Mouse (Mus musculus) bone marrow macrophage, adult 2 months (primary cell): ENCODE results near the gene Bach2. TPM values are rescaled to one million over a fixed set of nuclear protein-coding genes. Genes with fewer than 3 reads are reported as not detected.

Experiments used
- H3K27ac ChIP-seq: 2 replicates; pipeline ENCODE4 v1.5.1; 2012; ENCODE audit warnings: low read depth, low read length; ENCODE audit not compliant: insufficient read depth
- H3K4me1 ChIP-seq: 2 replicates; pipeline ENCODE4 v1.6.1; 2012; ENCODE audit warnings: low read length; ENCODE audit not compliant: control insufficient read depth, insufficient read depth
- H3K4me3 ChIP-seq: 2 replicates; pipeline ENCODE4 v1.5.1; 2012; ENCODE audit warnings: mild to moderate bottlenecking, low read length, moderate library complexity; ENCODE audit not compliant: insufficient read depth
- CTCF ChIP-seq: IDR thresholded peaks from 2 replicates; pipeline ENCODE4 v1.5.1; 2012; ENCODE audit warnings: low read depth, mild to moderate bottlenecking, low read length, moderate library complexity
- POLR2A ChIP-seq: IDR thresholded peaks from 2 replicates; pipeline ENCODE4 v1.6.1; 2012; ENCODE audit warnings: mild to moderate bottlenecking, low read depth, low read length, borderline replicate concordance
- polyA plus RNA-seq: library from polyadenylated mRNA; stranded (reverse); fragments of >200 nt; gene quantifications from 2 replicates; pipeline ENCODE4 v1.2.4, GENCODE M21; 2012; ENCODE audit not compliant: missing spikeins, insufficient read depth, insufficient read length

The Bach2 gene
- polyA plus RNA-seq, 1 experiment = 1.4 TPM

DNA sequence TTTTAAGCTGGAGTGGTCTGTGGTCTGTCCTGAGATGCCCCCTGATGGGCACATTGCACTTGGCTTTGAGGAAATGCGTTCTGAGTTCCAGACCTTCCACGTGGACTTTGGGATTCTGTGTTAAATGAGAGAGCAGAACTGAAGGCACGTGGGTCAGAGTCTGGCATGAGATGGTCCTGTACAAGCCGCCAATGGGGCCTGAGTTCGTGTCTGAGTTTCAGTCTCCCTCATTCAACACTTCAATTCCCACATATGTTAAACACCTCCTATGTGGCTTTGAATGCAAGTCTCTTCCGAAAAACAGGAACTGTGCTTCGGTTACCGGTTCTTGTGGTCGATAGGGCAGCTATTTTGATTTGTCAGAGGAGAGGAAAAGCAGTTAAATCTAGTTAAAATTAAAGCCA is 10.4 kb downstream of the Bach2 start:
- H3K4me3 ChIP-seq = 0 out of 2 replicates have a peak overlapping the region, but pooled peaks have one; percentile 6
- no peak for TF ChIP-seq POLR2A
- no peak for TF ChIP-seq CTCF
- no peak overlapping the region for H3K27ac ChIP-seq
- peaks cover 10% of the 10 kb centered on the region for H3K4me1 ChIP-seq

DNA sequence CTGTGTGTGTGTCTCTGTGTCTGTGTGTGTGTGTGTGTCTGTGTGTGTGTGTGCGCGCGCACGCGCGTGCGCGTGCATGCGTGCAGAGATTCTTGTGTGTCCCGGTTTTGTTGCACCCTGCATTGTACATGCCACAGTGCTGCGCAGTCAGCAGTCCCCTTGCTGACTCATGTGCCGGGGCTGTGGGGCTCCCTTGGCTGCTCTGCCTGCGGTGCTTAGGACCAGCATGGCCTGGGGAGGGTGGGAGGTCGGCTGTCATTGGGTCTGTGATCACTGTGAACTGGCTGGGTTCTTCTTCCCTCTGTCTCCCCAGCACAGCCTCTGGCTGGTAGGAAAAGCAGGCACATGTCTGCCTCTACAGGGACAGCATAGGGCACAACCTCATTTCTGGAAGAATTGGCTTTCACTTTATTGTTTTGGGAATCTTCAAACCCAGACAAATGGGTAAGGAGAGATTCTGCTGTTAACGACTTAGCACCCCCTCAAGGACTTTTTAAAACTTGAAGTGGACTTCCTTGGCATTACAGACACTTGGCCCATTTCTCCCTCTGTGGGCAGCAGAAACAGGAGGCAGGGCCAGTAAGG is 11.2 kb downstream of the Bach2 start:
- TF ChIP-seq POLR2A = no peak
- no peak for TF ChIP-seq CTCF
- peaks cover 10% of the 10 kb centered on the region for H3K4me1 ChIP-seq
- H3K4me3 ChIP-seq = peak overlapping the region; percentile 59
- H3K27ac ChIP-seq = peak overlapping the region; percentile 84

DNA sequence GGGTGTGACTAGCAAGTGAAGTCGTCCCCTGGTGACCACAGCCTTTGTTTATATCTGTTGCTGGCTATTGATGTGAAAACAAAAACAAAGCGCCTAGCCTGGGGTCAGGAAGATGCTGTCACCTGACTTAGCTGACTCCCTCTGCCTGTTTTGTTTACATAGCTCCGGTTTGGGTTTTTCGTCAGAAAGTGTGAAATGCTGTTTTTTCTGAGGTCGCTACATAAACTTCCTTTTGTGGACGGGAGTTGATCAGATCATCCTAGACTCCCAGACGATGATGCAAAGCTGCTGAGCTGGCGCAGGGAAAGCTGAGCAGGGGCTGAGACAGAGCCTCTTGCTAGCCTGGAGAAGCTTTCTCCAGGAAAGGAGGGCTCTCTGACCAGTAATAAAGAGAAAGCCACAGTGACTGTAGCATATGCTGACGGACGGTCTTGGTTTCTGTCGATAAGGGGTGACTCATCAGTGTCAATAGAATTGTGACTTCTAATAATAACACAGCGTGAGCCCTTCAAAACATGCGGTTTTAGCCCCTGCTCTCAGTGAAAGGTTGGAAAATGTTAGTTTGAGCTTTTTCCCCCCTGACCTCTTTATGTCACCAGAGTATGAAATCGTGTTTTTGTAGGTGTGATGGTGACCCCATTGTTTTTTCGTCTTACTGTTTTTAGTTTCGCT is 11.9 kb downstream of the Bach2 start:
- peaks cover 10% of the 10 kb centered on the region for H3K4me1 ChIP-seq
- TF ChIP-seq CTCF = no peak
- no peak for TF ChIP-seq POLR2A

DNA sequence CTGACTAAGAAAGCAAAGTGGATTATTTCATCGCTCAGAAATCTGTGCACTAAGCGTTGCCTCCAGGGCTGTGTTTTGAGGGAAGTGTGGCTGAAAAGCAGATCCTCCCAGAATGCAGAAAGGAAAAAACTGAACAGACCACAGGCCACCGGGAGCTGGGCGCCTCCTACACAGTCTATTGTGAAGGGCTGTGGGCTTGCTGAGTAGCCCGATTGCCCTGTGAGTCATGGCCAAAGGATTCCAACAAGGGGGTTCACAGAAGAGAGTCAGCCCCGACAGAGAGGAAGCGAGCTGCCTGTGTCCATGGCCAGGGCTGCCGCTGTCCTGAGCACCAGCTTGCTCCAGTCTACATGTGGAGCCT is 12.4 kb downstream of the Bach2 start:
- H3K4me3 ChIP-seq = peak overlapping the region; percentile 59

More for the DNA sequence above, 11.9 kb downstream of the Bach2 start:
- H3K4me3 ChIP-seq = peak overlapping the region; percentile 59
- peak overlapping the region; percentile 84 for H3K27ac ChIP-seq

DNA sequence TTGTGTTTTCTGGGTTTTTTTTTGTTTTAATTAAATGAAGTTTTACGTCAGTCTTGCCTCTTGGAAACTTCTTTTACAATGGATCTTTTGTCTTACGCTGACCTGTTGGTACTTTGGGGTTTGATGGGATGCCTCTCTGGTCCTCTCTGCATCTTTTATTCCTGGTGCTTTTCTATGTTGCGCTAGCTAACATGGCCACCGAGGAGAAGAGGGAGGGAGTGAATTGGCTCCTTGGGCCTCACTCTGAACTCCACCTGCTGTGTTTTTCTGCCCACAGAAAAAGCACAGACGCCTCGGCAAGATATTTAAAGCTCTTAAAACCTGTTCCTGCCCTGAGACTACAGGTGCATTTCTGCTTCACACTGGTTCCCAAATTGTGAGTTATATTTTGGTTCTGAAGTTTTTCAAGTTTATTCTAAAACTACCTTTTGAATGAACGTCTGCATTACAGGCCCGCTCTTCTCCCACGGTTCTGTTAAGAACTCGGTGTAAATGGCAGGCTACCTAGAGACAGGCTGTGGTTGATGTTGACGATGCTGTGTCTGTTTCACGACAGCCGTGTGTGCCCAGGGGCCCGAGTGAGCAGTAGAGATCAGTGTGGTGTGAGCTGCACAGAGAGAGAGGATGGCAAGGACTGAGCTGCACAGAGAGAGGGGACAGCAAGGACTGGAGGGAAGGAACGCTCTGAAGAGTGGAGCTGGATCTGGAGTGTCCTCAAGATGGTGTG is 13.5 kb downstream of the Bach2 start:
- no peak overlapping the region for H3K4me3 ChIP-seq
- TF ChIP-seq POLR2A (no peak), CTCF (no peak)
- no peak overlapping the region for H3K27ac ChIP-seq
- H3K4me1 ChIP-seq = peaks cover 10% of the 10 kb centered on the region

More for the DNA sequence above, 12.4 kb downstream of the Bach2 start:
- H3K4me1 ChIP-seq = peaks cover 10% of the 10 kb centered on the region
- TF ChIP-seq POLR2A (0 out of 2 replicates have a peak, but pooled peaks have one; percentile 10), CTCF (no peak)
- H3K27ac ChIP-seq = peak overlapping the region; percentile 84

DNA sequence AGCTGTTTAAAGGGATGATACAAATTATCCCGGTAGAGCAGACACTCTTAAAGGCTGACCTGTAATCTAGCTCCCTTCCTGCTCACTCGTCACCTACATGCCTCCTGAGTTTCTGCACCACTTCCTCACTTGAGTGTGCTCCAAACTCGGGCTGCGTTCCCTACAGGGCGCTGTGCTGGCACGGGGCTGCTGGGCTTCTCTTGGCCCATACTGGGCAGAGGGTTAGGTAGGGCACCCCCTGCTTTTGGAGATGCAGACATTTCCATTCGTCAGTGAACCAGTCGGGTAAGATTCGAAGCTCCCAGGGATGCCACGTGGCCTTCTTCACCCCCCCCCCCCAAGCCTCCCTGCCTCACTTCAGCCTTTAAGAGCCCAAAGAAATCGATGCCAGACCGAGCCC is 19.1 kb downstream of the Bach2 start:
- H3K4me3 ChIP-seq = no peak overlapping the region
- H3K4me1 ChIP-seq = no peaks in the 10 kb centered on the region
- TF ChIP-seq POLR2A = no peak
- no peak for TF ChIP-seq CTCF
- no peak overlapping the region for H3K27ac ChIP-seq

DNA sequence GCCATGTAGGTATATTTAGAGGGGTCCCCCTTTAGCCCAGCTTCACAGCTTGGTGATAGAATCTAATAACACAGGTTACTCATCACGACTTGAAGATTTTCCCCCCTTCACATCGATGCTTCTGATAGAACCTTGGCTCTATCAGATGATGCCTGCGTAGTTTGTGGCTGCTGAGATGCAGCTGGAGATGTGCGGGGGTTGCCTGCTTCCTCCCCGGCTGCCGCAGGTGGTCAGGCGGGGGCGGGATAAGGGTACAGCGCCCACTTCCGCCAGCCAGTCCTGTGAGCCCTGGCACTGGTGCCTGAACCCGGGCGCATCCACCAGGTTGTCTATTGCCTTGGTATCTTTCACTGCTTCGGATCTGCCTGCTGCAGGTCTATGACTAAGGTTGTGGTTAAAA is 19.5 kb downstream of the Bach2 start:
- TF ChIP-seq POLR2A = no peak
- no peak for TF ChIP-seq CTCF
- Histone ChIP-seq H3K27ac (no peak overlapping the region), H3K4me3 (no peak overlapping the region), H3K4me1 (no peaks in the 10 kb centered on the region)

DNA sequence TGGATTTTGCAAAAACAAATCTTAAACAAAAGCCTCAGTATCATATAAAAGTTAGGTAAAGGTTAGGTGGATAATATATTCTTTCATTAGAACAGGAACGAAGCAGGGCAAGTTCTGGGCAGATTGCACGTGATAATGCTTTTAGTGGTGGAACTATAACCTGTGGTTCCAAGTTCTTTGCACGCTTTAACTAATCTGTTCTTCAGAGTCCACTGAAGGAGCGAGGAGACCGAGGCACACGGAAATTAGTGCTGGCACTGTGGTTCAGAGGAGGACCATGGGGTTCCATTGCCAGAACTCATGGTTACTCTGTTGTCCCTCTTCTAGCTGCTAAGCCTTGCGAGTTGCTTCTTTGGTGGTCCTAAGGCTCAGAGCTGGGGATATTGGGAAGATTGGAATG is 20.0 kb downstream of the Bach2 start:
- no peaks in the 10 kb centered on the region for H3K4me1 ChIP-seq
- no peak overlapping the region for H3K4me3 ChIP-seq
- no peak overlapping the region for H3K27ac ChIP-seq
- TF ChIP-seq CTCF (no peak), POLR2A (no peak)

DNA sequence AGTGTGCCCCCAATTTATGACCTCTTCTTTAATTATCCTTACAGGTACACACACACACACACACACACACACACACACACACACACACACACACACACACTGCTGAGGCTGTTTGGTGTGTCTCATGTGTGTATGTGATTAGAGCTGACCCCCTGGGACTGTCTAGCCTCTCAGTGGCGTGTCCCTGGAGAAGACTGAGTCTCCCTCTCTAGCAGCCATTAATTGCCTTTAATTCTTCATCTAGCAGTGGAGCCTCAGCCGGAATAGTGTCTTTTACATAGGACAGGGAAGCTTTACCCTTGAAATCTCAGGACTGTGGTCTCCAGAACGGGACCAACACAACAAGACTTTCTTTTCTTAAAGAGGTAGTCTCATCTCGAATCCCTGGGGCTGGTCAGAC is 22.3 kb downstream of the Bach2 start:
- Histone ChIP-seq H3K27ac (no peak overlapping the region), H3K4me1 (no peaks in the 10 kb centered on the region), H3K4me3 (no peak overlapping the region)
- TF ChIP-seq CTCF = no peak
- no peak for TF ChIP-seq POLR2A
